Mouse (Mus musculus) olfactory bulb, adult 2 months (tissue): Measurements from ENCODE around the gene Aqr. TPM values are rescaled to one million over a fixed set of nuclear protein-coding genes. Genes with fewer than 3 reads are reported as not detected.
"Not testable (repeated sequence)": the region's sequence is repeated elsewhere in the genome, so short reads cannot be mapped to it uniquely, and the experiment has no call there.

ENCODE experiments used
- H3K27ac ChIP-seq: fragments of 200-500 bp; 2 replicates; pipeline ENCODE4 v1.5.1; 2012; ENCODE audit warnings: low read depth, low read length; ENCODE audit not compliant: insufficient read depth
- H3K4me1 ChIP-seq: fragments of 200-500 bp; 2 replicates; pipeline ENCODE4 v1.6.1; 2012; ENCODE audit warnings: low read length; ENCODE audit not compliant: control insufficient read depth, insufficient read depth
- H3K4me3 ChIP-seq: fragments of 200-500 bp; 2 replicates; pipeline ENCODE4 v1.5.1; 2012; ENCODE audit warnings: mild to moderate bottlenecking, low read depth, low read length, moderate library complexity; ENCODE audit not compliant: insufficient read depth
- CTCF ChIP-seq: fragments of 200-500 bp; IDR thresholded peaks from 2 replicates; pipeline ENCODE4 v1.5.1; 2012; ENCODE audit warnings: low read depth, mild to moderate bottlenecking, low read length, moderate library complexity; ENCODE audit not compliant: insufficient read depth
- POLR2A ChIP-seq: fragments of 200-500 bp; IDR thresholded peaks from 2 replicates; pipeline ENCODE4 v1.6.1; 2012; ENCODE audit warnings: mild to moderate bottlenecking, low read depth, low read length, moderate library complexity; ENCODE audit not compliant: insufficient read depth
- WGBS: fragments of 180-500 bp; shearing (Covaris S2); methylation state at CpG from one replicate; pipeline ENCODE4 v1.1.7; 2018; 5-methylcytosine and 5-hydroxymethylcytosine counted together
- polyA plus RNA-seq: library from polyadenylated mRNA; stranded (reverse); fragments of >200 nt; gene quantifications from 2 replicates; pipeline ENCODE4 v1.2.4, GENCODE M21; 2012; ENCODE audit warnings: low replicate concordance; ENCODE audit not compliant: missing spikeins, insufficient read depth, insufficient read length

Gene Aqr
- polyA plus RNA-seq = not detected in 2 replicates

DNA sequence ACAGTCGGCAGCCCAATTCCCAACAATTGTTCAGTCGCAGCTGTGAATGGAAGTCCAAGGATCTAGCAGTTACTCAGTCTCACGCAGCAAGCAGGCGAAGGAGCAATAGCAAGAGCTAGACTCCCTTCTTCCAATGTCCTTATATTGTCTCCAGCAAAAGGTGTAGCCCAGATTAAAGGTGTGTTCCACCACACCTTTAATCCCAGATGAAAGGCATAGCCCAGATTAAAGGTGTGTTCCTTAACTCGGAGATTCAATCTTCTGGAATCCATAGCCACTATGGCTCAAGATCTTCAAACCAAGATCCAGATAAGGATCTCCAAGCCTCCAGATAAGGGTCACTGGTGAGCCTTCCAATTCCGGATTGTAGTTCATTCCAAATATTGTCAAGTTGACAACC is at the start of gene Aqr:
Aqr (minus strand) TSS at position 101 of the 400 bp plus-strand sequence.
- WGBS = 95% methylated on average over 1 of the region's 6 CpGs
- H3K27ac ChIP-seq, H3K4me1 ChIP-seq, H3K4me3 ChIP-seq: not testable (repeated sequence)

DNA sequence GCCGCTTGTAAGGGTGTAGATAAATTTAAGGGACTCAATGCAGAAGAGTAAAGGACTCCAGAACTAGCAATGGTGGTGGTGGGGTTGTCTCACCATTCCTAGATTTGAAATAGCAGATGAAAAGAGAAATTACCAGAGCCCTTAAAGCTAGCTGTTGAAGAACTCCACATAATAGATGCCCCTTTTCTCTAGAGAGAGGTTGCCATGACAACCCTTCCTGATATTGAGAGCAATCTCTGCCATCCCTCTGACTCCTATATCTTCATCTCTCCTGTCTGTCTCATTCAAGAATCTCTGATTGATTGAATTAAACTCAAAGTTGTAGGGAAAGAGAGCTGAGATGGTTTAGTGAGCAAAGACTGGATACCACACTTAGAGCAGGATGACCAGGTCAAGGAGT is 49.7 kb upstream of the Aqr start:
- TF ChIP-seq POLR2A (no peak), CTCF (no peak)
- 93% methylated on average over 1 of the region's 1 CpGs for WGBS
- Histone ChIP-seq H3K4me3 (no peak overlapping the region), H3K27ac (no peak overlapping the region), H3K4me1 (no peaks in the 10 kb centered on the region)

- Histone ChIP-seq H3K27ac (no peak overlapping the region), H3K4me3 (no peak overlapping the region), H3K4me1 (no peaks in the 10 kb centered on the region)
- 84% methylated on average over 3 of the region's 3 CpGs for WGBS
- TF ChIP-seq CTCF (no peak), POLR2A (no peak)
Observed at GRCm38 (mm10) chr2:114235584-114235983, 48.8 kb upstream of the Aqr start.

DNA sequence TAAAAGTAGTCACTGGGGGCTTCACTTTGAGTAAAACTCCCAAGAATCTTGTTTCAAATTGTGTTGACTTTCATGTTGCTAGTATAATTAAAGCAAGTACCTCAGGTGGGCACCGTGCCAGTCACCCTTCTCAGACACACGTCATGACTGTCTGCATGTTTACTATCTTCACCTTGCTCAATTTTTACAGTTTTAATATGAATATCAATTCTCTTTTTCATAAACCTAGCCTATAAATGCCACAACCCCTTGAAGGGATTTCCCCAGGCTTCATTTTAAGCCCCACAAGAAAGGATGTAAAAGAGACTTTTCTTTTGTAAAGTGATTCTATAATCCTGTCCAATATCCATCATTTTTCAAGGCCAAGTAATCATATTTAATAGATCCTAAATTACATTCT is 44.4 kb upstream of the Aqr start:
- TF ChIP-seq POLR2A (no peak), CTCF (no peak)
- 70% methylated on average over 2 of the region's 2 CpGs for WGBS
- H3K4me1 ChIP-seq = no peaks in the 10 kb centered on the region
- no peak overlapping the region for H3K4me3 ChIP-seq
- no peak overlapping the region for H3K27ac ChIP-seq

- Histone ChIP-seq H3K27ac (no peak overlapping the region), H3K4me3 (no peak overlapping the region), H3K4me1 (no peaks in the 10 kb centered on the region)
- TF ChIP-seq CTCF (no peak), POLR2A (no peak)
- 84% methylated on average over 2 of the region's 2 CpGs for WGBS
Observed at GRCm38 (mm10) chr2:114228672-114229071, 41.8 kb upstream of the Aqr start.

DNA sequence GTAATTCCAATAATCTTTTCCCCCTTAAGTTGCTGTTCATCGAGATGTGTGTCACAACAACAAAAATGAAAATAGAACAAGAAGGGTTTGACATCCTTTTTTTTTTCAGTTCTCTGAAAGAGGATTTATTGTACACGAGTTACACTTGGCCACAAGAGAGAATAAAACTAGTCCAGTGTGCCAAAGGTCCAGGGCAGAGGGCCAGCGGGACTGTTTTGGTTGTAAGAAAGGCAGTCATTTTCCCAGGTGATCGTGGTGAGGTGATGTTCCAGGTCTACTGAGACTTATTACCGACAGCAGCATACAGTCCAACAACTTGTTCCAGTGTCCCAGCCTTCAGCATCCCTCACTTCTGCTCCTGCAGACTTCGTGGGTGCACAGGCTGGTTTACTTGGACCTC is 18.2 kb upstream of the Aqr start:
- H3K4me1 ChIP-seq = no peaks in the 10 kb centered on the region
- H3K4me3 ChIP-seq = no peak overlapping the region
- H3K27ac ChIP-seq = no peak overlapping the region
- TF ChIP-seq CTCF = no peak
- TF ChIP-seq POLR2A = no peak
- WGBS = 60% methylated on average over 6 of the region's 6 CpGs

- no peak for TF ChIP-seq POLR2A
- TF ChIP-seq CTCF = no peak
- H3K4me1 ChIP-seq = no peaks in the 10 kb centered on the region
- peak overlapping the region; percentile 40; the same call in 1 of the 2 replicates for H3K27ac ChIP-seq
- peak overlapping the region; percentile 85 for H3K4me3 ChIP-seq
- 27% methylated on average over 4 of the region's 4 CpGs for WGBS
Observed at GRCm38 (mm10) chr2:114201574-114201973, 14.8 kb upstream of the Aqr start.

GRCm38 (mm10) chr2:114200932-114201559 is 14.2 kb upstream of the Aqr start, which contains the start of gene Zfp770:
TSS of gene Zfp770 (minus strand) at chr2:114201469.
- Histone ChIP-seq H3K4me3 (peak within 1 kb of the TSS; percentile 85), H3K27ac (peak within 1 kb of the TSS; percentile 40), H3K4me1 (no peaks in the 10 kb centered on the region)
- TF ChIP-seq CTCF = no peak
- TF ChIP-seq POLR2A = peak; percentile 94
- under 1% methylated on average over 36 of the region's 36 CpGs for WGBS

DNA sequence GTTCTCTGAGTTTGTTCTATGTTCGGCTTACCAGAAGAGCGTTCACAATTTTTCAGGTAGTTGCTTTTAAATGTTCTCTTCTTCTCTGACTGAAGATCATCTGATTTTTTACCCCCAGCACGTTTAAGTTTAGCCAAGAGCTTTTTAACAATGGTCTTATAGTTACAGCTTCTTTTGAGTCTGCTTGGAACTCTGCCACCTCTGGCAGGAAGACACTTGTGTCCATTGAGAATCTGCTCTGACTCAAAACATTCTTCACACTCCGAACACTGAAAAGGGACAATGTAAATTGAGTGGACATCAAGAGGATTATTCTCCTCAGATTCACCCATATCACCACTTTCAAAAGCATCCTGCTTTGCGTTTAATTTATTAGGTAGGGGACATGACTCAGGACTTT is 9.6 kb upstream of the Aqr start:
- H3K4me3 ChIP-seq = no peak overlapping the region
- no peak for TF ChIP-seq CTCF
- TF ChIP-seq POLR2A = no peak
- WGBS = 64% methylated on average over 5 of the region's 5 CpGs
- H3K4me1 ChIP-seq = no peaks in the 10 kb centered on the region
- H3K27ac ChIP-seq = no peak overlapping the region
